Mouse (Mus musculus): Measurements from ENCODE around the gene Zfp874a. TPM values are rescaled to one million over a fixed set of nuclear protein-coding genes. Genes with fewer than 3 reads are reported as not detected.

Gene Zfp874a
- 0.28 and 0.83 TPM in 2 replicates for polyA plus RNA-seq (2012)

GRCm38 (mm10) chr13:67451172-67452020 is at the start of gene Zfp874a:
TSS of gene Zfp874a (minus strand) at chr13:67451624.

GRCm38 (mm10) chr13:67500084-67500719 is 48.8 kb upstream of the Zfp874a start, which contains the start of gene Zfp58:
TSS of gene Zfp58 (minus strand) at chr13:67500555.

GRCm38 (mm10) chr13:67483625-67484423 is 32.4 kb upstream of the Zfp874a start, which contains the start of gene Zfp874b:
TSS of gene Zfp874b (minus strand) at chr13:67484258.

GRCm38 (mm10) chr13:67421207-67421857 is 30.1 kb downstream of the Zfp874a start, which contains the start of gene Zfp459:
TSS of gene Zfp459 (minus strand) at chr13:67421418.

GRCm38 (mm10) chr13:67399183-67399903 is 52.1 kb downstream of the Zfp874a start, which contains the start of gene Zfp429:
TSS of gene Zfp429 (minus strand) at chr13:67399819.

GRCm38 (mm10) chr13:67375050-67375911 is 76.1 kb downstream of the Zfp874a start, which contains the start of the genes Gm28041 and Zfp456:
TSS of gene Gm28041 (minus strand) at chr13:67375733.
TSS of gene Zfp456 (minus strand) at chr13:67375810.

Other genes with a start within 250 kb of the Zfp874a start
- 0.24 and 0.44 TPM in 2 replicates for gene Zfp458, start 173.2 kb downstream of the Zfp874a start, polyA plus RNA-seq (2012)
- gene Zfp457, start 145.1 kb downstream of the Zfp874a start, polyA plus RNA-seq (2012), result 0.27 TPM in 1 of 2 replicates, not detected in the other
- gene Zfp595, start 119.1 kb downstream of the Zfp874a start, polyA plus RNA-seq (2012), result 0.06 and 0.29 TPM in 2 replicates
- gene Gm28044, start 91.1 kb downstream of the Zfp874a start, polyA plus RNA-seq (2012), result not detected in 2 replicates
- gene Zfp953, start 91.0 kb downstream of the Zfp874a start, polyA plus RNA-seq (2012), result 0.08 and 0.16 TPM in 2 replicates
- gene Gm28041, start 75.9 kb downstream of the Zfp874a start, polyA plus RNA-seq (2012), result 0.23 TPM in 1 of 2 replicates, not detected in the other
- gene Zfp456, start 75.8 kb downstream of the Zfp874a start, polyA plus RNA-seq (2012), result 0.03 and 0.10 TPM in 2 replicates
- 0.34 and 0.63 TPM in 2 replicates for gene Zfp429, start 51.8 kb downstream of the Zfp874a start, polyA plus RNA-seq (2012)
- gene Zfp459, start 30.2 kb downstream of the Zfp874a start, polyA plus RNA-seq (2012), result not detected in 2 replicates
- gene Zfp874b, start 32.6 kb upstream of the Zfp874a start, polyA plus RNA-seq (2012), result 0.13 and 0.18 TPM in 2 replicates
- gene Zfp58, start 48.9 kb upstream of the Zfp874a start, polyA plus RNA-seq (2012), result 0.23 and 0.51 TPM in 2 replicates
- not detected in 2 replicates for gene Gm26965, start 74.5 kb upstream of the Zfp874a start, polyA plus RNA-seq (2012)
- 0.63 and 0.94 TPM in 2 replicates for gene Zfp87, start 74.6 kb upstream of the Zfp874a start, polyA plus RNA-seq (2012)
- gene Zfp748, start 102.2 kb upstream of the Zfp874a start, polyA plus RNA-seq (2012), result 0.27 and 0.32 TPM in 2 replicates
- gene Zfp729b, start 158.1 kb upstream of the Zfp874a start, polyA plus RNA-seq (2012), result 0.23 and 0.63 TPM in 2 replicates
- not detected in 2 replicates for gene Gm49345, start 186.1 kb upstream of the Zfp874a start, polyA plus RNA-seq (2012)
- 0.20 and 0.27 TPM in 2 replicates for gene Zfp729a, start 186.2 kb upstream of the Zfp874a start, polyA plus RNA-seq (2012)
- 0.50 and 0.78 TPM in 2 replicates for gene Zfp738, start 235.4 kb upstream of the Zfp874a start, polyA plus RNA-seq (2012)

All from megakaryocyte-erythroid progenitor cell, adult 5 weeks (primary cell).